Mouse (Mus musculus) hindbrain, embryonic 11.5 days (tissue): ENCODE results near the gene Nup43. TPM values are rescaled to one million over a fixed set of nuclear protein-coding genes. Genes with fewer than 3 reads are reported as not detected.

Experiments used
- ATAC-seq: fragments of 200-750 bp; cut with Nextera tagmentation; 2 replicates; pipeline ENCODE4 v1.8.0; 2017; ENCODE audit warnings: mild to moderate bottlenecking, moderate TSS enrichment, moderate library complexity; ENCODE audit not compliant: low FRiP score
- DNase-seq: peaks from one replicate; pipeline ENCODE4 v3.0.0-alpha.2; 2015; ENCODE audit warnings: low spot score
- H3K27ac ChIP-seq: fragments of 300-500 bp; sonication (generic); 2 replicates; pipeline ENCODE4 v1.5.1; 2014; ENCODE audit warnings: mild to moderate bottlenecking, low read depth, low read length
- H3K27me3 ChIP-seq: fragments of 300-500 bp; sonication (generic); 2 replicates; pipeline ENCODE4 v1.6.1; 2014; ENCODE audit warnings: mild to moderate bottlenecking, low read length, moderate library complexity, mixed read lengths; ENCODE audit not compliant: control insufficient read depth, insufficient read depth
- H3K36me3 ChIP-seq: fragments of 300-500 bp; sonication (generic); 2 replicates; pipeline ENCODE4 v1.6.1; 2014; ENCODE audit warnings: mild to moderate bottlenecking, low read length, moderate library complexity, mixed read lengths; ENCODE audit not compliant: control insufficient read depth, insufficient read depth
- H3K4me1 ChIP-seq: fragments of 300-500 bp; sonication (generic); replicated peaks from 2 replicates; pipeline ENCODE4 v1.6.1; 2014; ENCODE audit warnings: low read length, mixed read lengths; ENCODE audit not compliant: control insufficient read depth, insufficient read depth
- H3K4me2 ChIP-seq: fragments of 300-500 bp; sonication (generic); replicated peaks from 2 replicates; pipeline ENCODE4 v1.6.1; 2014; ENCODE audit warnings: mild to moderate bottlenecking, low read depth, low read length
- H3K4me3 ChIP-seq: fragments of 300-500 bp; sonication (generic); 2 replicates; pipeline ENCODE4 v1.5.1; 2014; ENCODE audit warnings: low read depth, low read length
- H3K9ac ChIP-seq: fragments of 300-500 bp; sonication (generic); 2 replicates; pipeline ENCODE4 v1.6.1; 2014; ENCODE audit warnings: low read depth, low read length
- H3K9me3 ChIP-seq: fragments of 300-500 bp; sonication (generic); 2 replicates; pipeline ENCODE4 v1.6.1; 2016; ENCODE audit warnings: low read length; ENCODE audit not compliant: control insufficient read depth
- WGBS: fragments of 180-500 bp; shearing (Covaris S2); extraction: QIAGEN DNeasy Blood & Tissue Kit; methylation state at CpG from one replicate; pipeline ENCODE4 v1.1.7; 2014; 5-methylcytosine and 5-hydroxymethylcytosine counted together
- polyA plus RNA-seq: library from polyadenylated mRNA; unstranded; fragments of >200 nt; fragmentation: Nextera tagmentation; extraction: Ambion mirVana; gene quantifications from 2 replicates; pipeline ENCODE4 v1.2.1, GENCODE M21; 2014

Gene Nup43
- polyA plus RNA-seq, 1 experiment from 2014 or later: 68.1 TPM

- Histone ChIP-seq H3K27me3 (no peaks in the 10 kb centered on the region), H3K36me3 (0 out of 2 replicates have a peak, but pooled peaks cover 8% of the 10 kb centered on the region), H3K9me3 (no peaks in the 10 kb centered on the region), H3K4me2 (no peak overlapping the region), H3K4me1 (no peaks in the 10 kb centered on the region), H3K9ac (no peak overlapping the region), H3K4me3 (no peak overlapping the region), H3K27ac (no peak overlapping the region)
- WGBS: 91% methylated on average over 5 of the region's 5 CpGs
- DNase-seq (no peak), ATAC-seq (no peak)
These were observed 42.8 kb downstream of the Nup43 start for GRCm38 (mm10) chr10:7710121-7710520.

- 0 out of 2 replicates have a peak, but pooled peaks cover 8% of the 10 kb centered on the region for H3K36me3 ChIP-seq
- no peak for ATAC-seq
- H3K4me3 ChIP-seq: no peak overlapping the region
- H3K4me2 ChIP-seq: no peak overlapping the region
- H3K27me3 ChIP-seq: no peaks in the 10 kb centered on the region
- H3K9ac ChIP-seq: no peak overlapping the region
- H3K9me3 ChIP-seq: no peaks in the 10 kb centered on the region
- H3K27ac ChIP-seq: no peak overlapping the region
- DNase-seq: no peak
- WGBS: 95% methylated on average over 13 of the region's 13 CpGs
- H3K4me1 ChIP-seq: no peaks in the 10 kb centered on the region
These were observed 45.2 kb downstream of the Nup43 start for GRCm38 (mm10) chr10:7712506-7712905.

- ATAC-seq (no peak), DNase-seq (no peak)
- H3K36me3 ChIP-seq: 0 out of 2 replicates have a peak, but pooled peaks cover 6% of the 10 kb centered on the region
- no peaks in the 10 kb centered on the region for H3K4me1 ChIP-seq
- H3K4me3 ChIP-seq: no peak overlapping the region
- H3K27ac ChIP-seq: no peak overlapping the region
- no peak overlapping the region for H3K4me2 ChIP-seq
- no peak overlapping the region for H3K9ac ChIP-seq
- H3K9me3 ChIP-seq: no peaks in the 10 kb centered on the region
- WGBS: 76% methylated on average over 7 of the region's 7 CpGs
- H3K27me3 ChIP-seq: no peaks in the 10 kb centered on the region
These were observed 47.8 kb downstream of the Nup43 start for GRCm38 (mm10) chr10:7715056-7715455.

GRCm38 (mm10) chr10:7725751-7726500 is 58.6 kb downstream of the Nup43 start, which contains the start of gene Katna1:
Gene Katna1, plus strand, starts transcription at chr10:7726000.
- H3K27ac ChIP-seq: 0 out of 2 replicates have a peak within 1 kb of the TSS, but pooled peaks have one; percentile 53
- WGBS: under 1% methylated on average over 49 of the region's 49 CpGs
- H3K4me2 ChIP-seq: peak within 1 kb of the TSS; percentile 75
- ATAC-seq (peak; percentile 99), DNase-seq (peak; percentile 97)
- no peaks in the 10 kb centered on the region for H3K4me1 ChIP-seq
- H3K27me3 ChIP-seq: no peaks in the 10 kb centered on the region
- no peaks in the 10 kb centered on the region for H3K9me3 ChIP-seq
- H3K9ac ChIP-seq: peak within 1 kb of the TSS; percentile 70
- H3K36me3 ChIP-seq: no peaks in the 10 kb centered on the region
- H3K4me3 ChIP-seq: peak within 1 kb of the TSS; percentile 78

DNA sequence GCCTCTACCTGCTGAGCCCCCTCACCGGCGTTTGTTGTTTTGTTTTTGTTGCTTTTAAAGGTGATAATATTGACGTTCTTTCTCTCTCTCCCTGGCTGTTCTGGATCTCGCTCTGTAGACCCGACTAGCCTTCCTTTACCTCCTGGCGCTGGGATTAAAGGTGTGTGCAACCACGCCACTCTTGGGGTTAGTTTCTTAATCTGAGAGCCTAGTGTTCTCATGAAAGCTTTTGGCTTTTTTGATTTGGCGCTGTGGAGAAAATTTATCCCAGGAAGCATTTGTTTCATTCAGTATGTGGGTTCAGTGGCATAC is 59.2 kb downstream of the Nup43 start:
- peak overlapping the region; percentile 75 for H3K4me2 ChIP-seq
- H3K27ac ChIP-seq: 0 out of 2 replicates have a peak overlapping the region, but pooled peaks have one; percentile 53
- ATAC-seq: no peak
- peak overlapping the region; percentile 78 for H3K4me3 ChIP-seq
- H3K4me1 ChIP-seq: no peaks in the 10 kb centered on the region
- 0% methylated on average over 8 of the region's 8 CpGs for WGBS
- H3K36me3 ChIP-seq: no peaks in the 10 kb centered on the region
- peak overlapping the region; percentile 70 for H3K9ac ChIP-seq
- DNase-seq: no peak
- no peaks in the 10 kb centered on the region for H3K27me3 ChIP-seq
- no peaks in the 10 kb centered on the region for H3K9me3 ChIP-seq

DNA sequence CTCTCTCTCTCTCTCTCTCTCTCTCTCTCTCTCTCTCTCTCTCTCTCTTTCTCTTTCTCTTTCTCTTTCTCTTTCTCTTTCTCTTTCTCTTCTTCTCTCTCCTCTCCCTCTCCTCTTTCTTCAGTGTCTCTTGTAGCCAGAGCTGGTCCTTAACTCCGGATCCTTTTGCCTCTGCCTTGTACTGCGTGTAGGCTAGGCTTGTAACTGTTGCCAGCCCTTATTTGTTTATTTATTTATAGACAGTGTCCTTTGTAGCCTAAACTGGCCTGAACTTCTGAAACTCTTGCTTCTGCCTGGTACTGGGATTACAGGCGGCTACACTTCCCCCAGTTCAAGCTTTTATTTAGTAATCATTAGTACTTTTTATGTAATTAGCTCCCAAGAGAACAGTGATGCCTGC is 59.7 kb downstream of the Nup43 start:
- no peaks in the 10 kb centered on the region for H3K27me3 ChIP-seq
- DNase-seq (no peak), ATAC-seq (no peak)
- no peak overlapping the region for H3K9ac ChIP-seq
- no peaks in the 10 kb centered on the region for H3K36me3 ChIP-seq
- no peak overlapping the region for H3K27ac ChIP-seq
- no peaks in the 10 kb centered on the region for H3K9me3 ChIP-seq
- H3K4me1 ChIP-seq: no peaks in the 10 kb centered on the region
- peak overlapping the region; percentile 12; the same call in 1 of the 2 replicates for H3K4me2 ChIP-seq
- H3K4me3 ChIP-seq: peak overlapping the region; percentile 78
- 20% methylated on average over 3 of the region's 3 CpGs for whole genome bisulfite sequencing

Other genes starting within 250 kb of the Nup43 start
- 0.99 and 1.2 TPM in 2 replicates for gene Ulbp1, start 193.9 kb upstream of the Nup43 start, polyA plus RNA-seq
- gene Lrp11, start 77.7 kb upstream of the Nup43 start, polyA plus RNA-seq: 9.3 and 9.4 TPM in 2 replicates
- 145 and 146 TPM in 2 replicates for gene Pcmt1, start 13.6 kb downstream of the Nup43 start, polyA plus RNA-seq
- gene Lats1, start 13.7 kb downstream of the Nup43 start, polyA plus RNA-seq: 15.5 and 16.1 TPM in 2 replicates
- gene Katna1, start 58.5 kb downstream of the Nup43 start, polyA plus RNA-seq: 66.5 and 68.7 TPM in 2 replicates
- gene Ginm1, start 125.3 kb downstream of the Nup43 start, polyA plus RNA-seq: 53.1 and 57.1 TPM in 2 replicates
- gene Ppil4, start 125.4 kb downstream of the Nup43 start, polyA plus RNA-seq: 47.1 and 51.0 TPM in 2 replicates
- 0.05 and 0.06 TPM in 2 replicates for gene Zc3h12d, start 165.0 kb downstream of the Nup43 start, polyA plus RNA-seq